In genomic region chr16:35000923-35001560, GRCm38 (mm10) we compare ENCODE assay signal across 8 mouse cellular contexts. TPM values are rescaled to one million over a fixed set of nuclear protein-coding genes. Genes with fewer than 3 reads are reported as not detected.
DNase-seq lines count a peak whose midpoint lies in the region; ATAC-seq and TF ChIP-seq lines count a peak whose summit lies in the region.

No protein-coding gene starts in this region.

- TF ChIP-seq POLR2A in ES-Bruce4 (IDR thresholded peaks at IDR 0.05; ENCODE audit: insufficient read depth, low read length) = no peak

- TF ChIP-seq CTCF in ES-Bruce4 (IDR thresholded peaks at IDR 0.05; ENCODE audit: low read depth, low read length) = no peak

- peak overlapping the region; percentile 36 for H3K4me2 ChIP-seq in embryonic facial prominence, embryonic 12.5 days (replicated peaks)
- peak overlapping the region; percentile 54 for H3K4me2 ChIP-seq in limb, embryonic 13.5 days (replicated peaks)

- H3K27me3 ChIP-seq in ES-Bruce4 (ENCODE audit: control insufficient read depth, insufficient read depth, low read length, poor library complexity, severe bottlenecking) = no peaks in the 10 kb centered on the region
- no peaks in the 10 kb centered on the region for H3K27me3 ChIP-seq in embryonic facial prominence, embryonic 12.5 days
- H3K27me3 ChIP-seq in limb, embryonic 13.5 days = peaks cover 7% of the 10 kb centered on the region; the same call in 1 of the 2 replicates

- no peaks in the 10 kb centered on the region for H3K4me1 ChIP-seq in ES-Bruce4 (ENCODE audit: control insufficient read depth, insufficient read depth, low read length)
- peaks cover 19% of the 10 kb centered on the region; the same call in 1 of the 2 replicates for H3K4me1 ChIP-seq in embryonic facial prominence, embryonic 12.5 days
- H3K4me1 ChIP-seq in limb, embryonic 13.5 days = peaks cover 33% of the 10 kb centered on the region

- ATAC-seq in embryonic facial prominence, embryonic 12.5 days (ENCODE audit: insufficient number of reproducible peaks, insufficient read depth, low FRiP score, low TSS enrichment) = no peak
- ATAC-seq in limb, embryonic 13.5 days (ENCODE audit: low FRiP score, low read depth) = no peak
- ATAC-seq in megakaryocyte, adult 5-6 weeks (ENCODE audit: poor library complexity, severe bottlenecking) = no peak

- no peak overlapping the region for H3K27ac ChIP-seq in ES-Bruce4 (ENCODE audit: insufficient read depth, low read length)
- H3K27ac ChIP-seq in embryonic facial prominence, embryonic 12.5 days = no peak overlapping the region
- H3K27ac ChIP-seq in limb, embryonic 13.5 days = no peak overlapping the region

- H3K9me3 ChIP-seq in ES-Bruce4 (replicated peaks; ENCODE audit: control insufficient read depth, insufficient read depth, low read length, poor library complexity, severe bottlenecking) = no peaks in the 10 kb centered on the region
- no peaks in the 10 kb centered on the region for H3K9me3 ChIP-seq in embryonic facial prominence, embryonic 12.5 days
- H3K9me3 ChIP-seq in limb, embryonic 13.5 days = no peaks in the 10 kb centered on the region; the same call in 1 of the 2 replicates

- DNase-seq in heart, adult 18-20 months = peak; percentile 32 to 43
- no peak for DNase-seq in heart, postnatal 14 days
- DNase-seq in thymus, postnatal 4 days = no peak
- no peak for DNase-seq in frontal cortex, postnatal 36 days (ENCODE audit: low spot score in 2 of 2)

- TF ChIP-seq EP300 in ES-Bruce4 (IDR thresholded peaks at IDR 0.05; ENCODE audit: insufficient read depth, low read depth, low read length) = no peak

- peak overlapping the region; percentile 36 for H3K4me3 ChIP-seq in ES-Bruce4 (ENCODE audit: low read depth, low read length)
- H3K4me3 ChIP-seq in embryonic facial prominence, embryonic 12.5 days = 0 out of 2 replicates have a peak overlapping the region, but pooled peaks have one; percentile 5
- H3K4me3 ChIP-seq in limb, embryonic 13.5 days = peak overlapping the region; percentile 5; the same call in 1 of the 2 replicates

- intact Hi-C loops in heart, postnatal 14 days (cut with DNase I) = no loop called here

- H3K9ac ChIP-seq in ES-Bruce4 (ENCODE audit: low read depth, poor library complexity, severe bottlenecking) = no peak overlapping the region
- no peak overlapping the region for H3K9ac ChIP-seq in embryonic facial prominence, embryonic 12.5 days
- H3K9ac ChIP-seq in limb, embryonic 13.5 days = no peak overlapping the region

- H3K36me3 ChIP-seq in ES-Bruce4 (ENCODE audit: control insufficient read depth, insufficient read depth, low read length, poor library complexity, severe bottlenecking) = no peaks in the 10 kb centered on the region
- H3K36me3 ChIP-seq in embryonic facial prominence, embryonic 12.5 days = no peaks in the 10 kb centered on the region
- H3K36me3 ChIP-seq in limb, embryonic 13.5 days = no peaks in the 10 kb centered on the region

- 9% methylated on average over 10 of the region's 10 CpGs for WGBS in embryonic facial prominence, embryonic 12.5 days
- 4% methylated on average over 10 of the region's 10 CpGs for WGBS in limb, embryonic 13.5 days

RNA-seq across cellular contexts. Expression of gene Hacd2, which starts 21.2 kb away (rescaled TPM):
- 10 to 100 TPM in 1 of 2 experiments, 1 to 10 TPM in 1; 7.1 to 15.3 TPM for total RNA-seq in heart, adult 18-20 months (2021)
- 1 to 10 TPM; 8.3 to 8.5 TPM for total RNA-seq in heart, postnatal 14 days (2021)
- polyA plus RNA-seq in ES-Bruce4 (2011; ENCODE audit: insufficient read depth, insufficient read length, low read depth, missing spikeins) = 85.0 and 87.6 TPM in 2 replicates
- 55.5 and 59.5 TPM in 2 replicates for polyA plus RNA-seq in embryonic facial prominence, embryonic 12.5 days (2016; fragmentation: Nextera tagmentation; extraction: Ambion mirVana)
- polyA plus RNA-seq in limb, embryonic 13.5 days (2015; fragmentation: Nextera tagmentation; extraction: Ambion mirVana) = 79.2 and 83.5 TPM in 2 replicates
- total RNA-seq in megakaryocyte, adult 5-6 weeks (2015) = 60.5 and 61.3 TPM in 2 replicates
- 7.6 and 12.4 TPM in 2 replicates for total RNA-seq in megakaryocyte, adult 5-6 weeks (2017)

Comparison
In these comparisons a context has a peak if more than half of its experiments do, and no peak if none do; other contexts are left out.
1. DNase-seq: peak in heart, adult 18-20 months (2 of 2); none in heart, postnatal 14 days (0 of 2), thymus, postnatal 4 days (single experiment) and frontal cortex, postnatal 36 days (0 of 2).
2. Peak in every context shown above with its lines, with median percentiles within 50 percentile points of each other: H3K4me3 ChIP-seq.